Mouse (Mus musculus): Measurements from ENCODE around the gene Cdc14b.

- TF ChIP-seq POLR2A (IDR thresholded peaks at IDR 0.05; ENCODE audit: low read depth, low read length) (no peak), CTCF (IDR thresholded peaks at IDR 0.05; ENCODE audit: extremely low read depth, insufficient read length, insufficient replicate concordance, low read depth, low read length) (no peak)
Observed at GRCm38 (mm10) chr13:64314041-64314440, 39.0 kb upstream of the Cdc14b start.
